Mouse (Mus musculus): ENCODE data around the gene Ankrd17.

Gene Ankrd17

DNA sequence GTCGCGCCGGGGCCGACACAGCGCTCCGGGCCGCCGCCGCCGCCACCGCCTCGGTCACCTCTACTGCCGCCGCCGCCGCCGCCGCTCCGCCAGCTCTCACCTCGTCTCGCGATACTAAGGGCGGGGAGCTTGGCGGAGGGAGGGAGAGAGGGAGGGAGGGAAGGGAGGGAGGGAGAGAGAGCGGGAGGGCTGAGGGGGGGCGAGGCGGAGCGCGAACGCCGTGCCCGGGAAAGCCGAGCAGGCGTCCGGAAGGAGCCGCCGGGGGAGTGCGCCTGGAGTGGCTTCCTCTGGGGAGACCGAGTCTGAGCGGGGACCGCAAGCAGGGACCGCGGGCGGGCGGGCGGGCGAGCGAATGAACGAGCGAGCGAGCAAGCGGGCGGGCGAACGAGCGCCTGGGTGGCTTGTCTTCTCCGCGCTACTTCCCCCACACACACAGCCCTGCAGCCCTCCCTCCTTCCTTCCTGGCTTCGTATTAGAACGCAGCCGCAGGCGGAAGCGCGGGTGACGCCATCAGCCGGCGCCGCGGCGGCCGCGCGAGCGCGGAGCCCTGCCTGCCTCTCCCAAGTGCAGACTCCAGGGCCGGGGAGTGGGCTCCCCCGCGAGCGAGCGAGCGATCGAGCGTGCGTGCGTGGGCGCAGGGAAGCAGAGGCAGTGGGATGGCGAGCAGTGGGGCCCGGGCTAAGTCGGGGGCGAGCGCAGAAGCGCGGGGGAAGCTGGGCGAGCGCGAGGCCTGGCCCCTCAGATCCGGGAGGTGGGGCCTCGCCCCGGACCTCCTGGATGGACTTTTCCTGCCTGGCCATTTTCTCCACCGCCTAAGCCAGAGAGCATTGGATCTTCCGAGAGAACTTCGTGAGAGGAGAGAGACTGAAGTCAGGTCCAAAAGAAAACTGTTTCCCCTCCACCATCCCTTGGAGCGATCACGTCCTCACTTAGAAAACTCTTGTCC lies at the start of gene Ankrd17:
Gene Ankrd17, minus strand, starts transcription at position 457 of the 946 bp plus-strand sequence.
- peak; percentile 93 for DNase-seq

DNA sequence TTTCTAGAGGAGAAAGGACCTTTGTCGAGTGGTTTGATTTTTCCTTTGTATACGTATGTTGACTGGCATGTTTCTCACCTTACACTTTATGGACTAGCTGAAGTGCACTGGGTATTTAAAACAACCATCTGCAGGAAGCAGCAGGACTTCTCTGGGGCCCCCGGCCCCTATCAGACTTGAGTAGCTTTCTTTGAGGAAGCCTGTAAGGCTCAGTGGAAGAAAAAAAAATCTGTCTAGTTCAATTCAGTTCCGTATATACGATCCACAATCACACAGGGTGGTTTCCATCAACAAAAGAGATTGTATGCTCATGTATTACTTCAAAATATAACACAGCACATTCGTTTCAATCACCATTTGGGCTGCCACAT lies 48.5 kb upstream of the Ankrd17 start:
- no peak for DNase-seq

- DNase-seq: no peak
Measured at GRCm38 (mm10) chr5:90414142-90414924, 48.0 kb upstream of the Ankrd17 start.

GRCm38 (mm10) chr5:90405210-90405609 lies 38.8 kb upstream of the Ankrd17 start:
- no peak for DNase-seq

GRCm38 (mm10) chr5:90396817-90397216 lies 30.4 kb upstream of the Ankrd17 start:
- no peak for DNase-seq

GRCm38 (mm10) chr5:90394322-90394721 lies 27.9 kb upstream of the Ankrd17 start:
- DNase-seq: no peak

DNA sequence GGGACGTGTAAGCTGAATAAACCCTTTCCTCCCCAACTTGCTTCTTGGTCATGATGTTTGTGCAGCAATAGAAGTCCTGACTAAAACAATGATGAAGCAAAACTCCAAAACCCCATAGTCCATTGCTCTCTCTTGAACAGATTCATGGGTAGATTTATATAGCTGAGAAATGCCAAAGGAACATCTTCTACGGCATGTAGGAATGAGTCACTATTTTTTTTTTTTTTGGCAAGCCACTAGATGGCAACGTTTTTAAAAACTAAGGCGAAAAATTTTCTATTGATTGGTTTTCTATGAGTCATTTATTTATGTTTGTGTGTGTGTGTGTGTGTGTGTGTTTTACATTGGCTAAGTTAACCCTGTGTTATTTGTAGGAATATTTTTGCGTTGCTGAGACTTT lies 27.4 kb upstream of the Ankrd17 start:
- DNase-seq: no peak

DNA sequence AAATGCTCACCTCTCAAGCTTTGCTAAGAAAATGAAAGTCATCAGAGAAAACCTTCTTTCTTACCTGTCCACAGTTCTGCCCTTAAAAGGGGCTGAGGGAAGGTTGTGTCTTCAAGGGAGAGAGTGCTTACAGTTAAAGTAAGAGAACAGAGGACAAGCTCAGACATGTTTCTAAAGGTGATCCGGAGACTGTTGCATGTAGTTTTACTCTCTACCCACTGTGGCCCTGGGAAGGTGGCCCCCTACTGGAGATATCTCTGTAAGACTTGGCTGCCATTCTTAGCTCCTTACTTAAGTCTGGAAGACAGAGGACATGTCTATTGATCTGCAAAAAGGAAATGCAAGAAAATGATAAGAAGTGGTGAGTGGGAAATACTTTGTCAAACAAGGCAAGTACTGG lies 16.7 kb upstream of the Ankrd17 start:
- DNase-seq: no peak

GRCm38 (mm10) chr5:90381458-90381857 lies 15.1 kb upstream of the Ankrd17 start:
- no peak for DNase-seq

GRCm38 (mm10) chr5:90373708-90374107 lies 7.3 kb upstream of the Ankrd17 start:
- no peak for DNase-seq

DNA sequence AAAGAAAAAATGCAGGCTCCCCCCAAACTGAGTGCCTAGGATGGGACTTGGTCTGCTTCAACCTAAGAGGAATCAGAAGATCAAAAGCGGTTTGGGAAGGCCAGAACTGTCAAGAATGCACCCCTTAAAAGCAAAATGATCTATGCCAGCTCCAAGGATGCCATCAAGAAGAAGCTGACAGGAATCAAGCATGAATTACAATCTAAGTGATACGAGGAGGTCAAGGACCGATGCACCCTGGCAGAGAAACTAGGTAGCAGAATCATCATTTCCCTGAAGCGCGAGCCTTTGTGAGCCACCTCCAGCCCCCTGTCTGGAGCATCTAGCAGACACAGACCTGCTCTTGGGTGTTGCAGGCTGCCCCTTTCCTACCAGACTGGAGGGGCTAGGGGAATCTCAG lies 4.0 kb upstream of the Ankrd17 start:
- no peak for DNase-seq

DNA sequence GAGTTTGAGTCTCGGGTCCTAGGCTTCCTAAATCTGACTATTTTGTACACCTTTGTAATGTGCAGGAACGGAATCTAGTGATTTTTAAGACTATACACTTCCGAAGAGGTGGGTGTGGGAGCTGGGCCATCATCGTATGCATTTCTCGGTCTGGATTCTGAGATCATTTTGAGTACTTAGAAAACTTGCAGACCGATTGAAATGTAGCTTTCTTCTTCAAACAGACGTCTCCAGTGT lies 608 bp upstream of the Ankrd17 start, which contains the start of gene Gm9958:
Gene Gm9958, plus strand, starts transcription at position 138 of the 237 bp plus-strand sequence.
- DNase-seq: peak; percentile 35

DNA sequence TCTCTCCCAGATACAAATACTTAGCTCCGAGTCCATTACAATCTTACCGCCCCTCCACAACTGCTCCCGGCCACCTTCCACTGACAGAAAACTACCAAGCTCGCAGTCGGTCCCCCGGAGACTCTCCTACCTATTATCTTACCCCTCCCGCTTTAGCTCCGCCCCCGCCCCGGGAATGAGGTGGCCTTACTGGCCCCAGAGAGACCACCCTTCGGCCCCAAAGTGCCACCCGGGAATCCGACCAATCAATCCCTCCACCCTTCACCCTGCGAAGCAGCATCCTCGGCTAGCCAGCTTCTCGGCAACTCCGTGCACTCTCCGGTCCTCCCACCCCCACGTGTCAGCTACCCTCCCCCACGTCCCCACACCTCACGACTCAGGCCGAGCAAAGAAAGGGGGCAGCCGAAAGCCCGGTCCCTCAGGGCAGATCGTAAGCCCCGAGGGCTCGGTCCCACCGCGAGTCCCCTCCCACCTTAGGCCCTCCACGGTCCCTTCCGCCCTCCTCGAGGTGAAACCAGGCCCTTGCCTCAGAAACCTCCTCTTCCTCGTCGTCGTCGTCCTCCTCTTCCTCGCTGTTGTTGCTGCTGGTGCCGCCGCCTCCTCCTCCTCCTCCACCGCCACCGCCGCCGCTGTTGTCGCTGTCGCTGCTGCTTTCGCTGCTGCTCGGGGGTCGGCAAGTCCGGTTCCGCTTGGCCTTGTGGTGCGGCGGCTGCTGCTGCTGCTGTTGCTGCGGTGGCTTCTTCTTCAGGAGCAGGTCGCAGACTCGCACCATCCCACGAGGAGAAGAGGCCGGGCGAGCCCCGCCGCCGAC lies 1.0 kb downstream of the Ankrd17 start:
- peak; percentile 75 for DNase-seq

DNA sequence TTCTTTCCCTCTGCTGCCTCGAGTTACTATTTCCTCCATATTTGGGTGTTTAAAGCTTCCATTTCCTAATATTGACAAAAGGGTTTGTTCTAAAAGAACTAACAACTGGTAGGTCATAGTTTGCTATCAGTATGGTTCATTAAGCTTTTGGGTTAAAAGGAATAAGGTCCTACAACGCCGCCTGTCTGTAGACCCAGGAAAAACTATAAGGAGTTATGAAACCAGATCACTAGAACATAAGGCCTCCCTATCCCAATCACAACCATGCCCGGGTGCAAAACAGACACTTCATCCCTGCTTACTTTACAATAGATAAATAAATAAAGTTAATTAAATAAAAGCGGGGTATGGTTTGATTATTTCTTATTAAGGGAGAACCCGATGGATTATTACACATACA lies 1.9 kb downstream of the Ankrd17 start:
- peak; percentile 56 for DNase-seq

- no peak for DNase-seq
Measured at GRCm38 (mm10) chr5:90355824-90356223, 10.6 kb downstream of the Ankrd17 start.

DNA sequence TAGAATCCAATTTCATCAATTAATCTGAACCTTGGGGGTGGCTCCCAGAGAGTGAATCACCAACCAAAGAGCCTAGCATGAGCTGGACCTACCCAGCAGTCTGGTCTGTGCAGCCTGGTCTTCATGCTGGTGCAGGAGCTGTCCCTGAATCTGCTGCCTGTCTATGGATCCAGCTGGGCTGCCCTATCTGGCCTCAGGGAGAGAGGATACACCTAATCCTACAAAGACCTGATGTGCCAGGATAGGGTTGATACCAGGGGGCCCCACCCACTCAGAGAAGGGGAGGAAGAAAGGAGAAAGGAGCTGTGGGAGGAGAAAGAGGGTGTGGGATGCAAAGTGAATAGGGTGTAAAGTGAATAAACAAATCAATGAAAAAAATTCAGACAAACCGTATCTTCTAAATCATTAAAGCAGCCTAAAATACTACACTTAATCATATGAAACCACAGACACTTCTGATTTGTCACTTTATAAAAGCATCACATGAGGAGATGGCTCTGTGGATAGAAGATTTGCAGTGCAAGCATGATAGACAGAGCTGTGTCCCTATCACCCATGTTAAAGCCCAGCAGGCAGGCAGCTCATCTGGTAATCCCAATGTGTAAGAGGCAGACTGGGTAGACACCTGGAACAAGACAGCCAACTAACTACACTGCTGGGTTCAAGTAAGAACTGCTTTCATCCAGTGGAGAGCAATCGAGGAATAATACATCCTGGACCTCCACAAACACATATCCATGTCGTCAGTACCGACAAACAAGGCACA lies 12.6 kb downstream of the Ankrd17 start:
- no peak for DNase-seq

- DNase-seq: no peak
Measured at GRCm38 (mm10) chr5:90346877-90347276, 19.5 kb downstream of the Ankrd17 start.

GRCm38 (mm10) chr5:90340847-90341246 lies 25.5 kb downstream of the Ankrd17 start:
- DNase-seq: no peak

DNA sequence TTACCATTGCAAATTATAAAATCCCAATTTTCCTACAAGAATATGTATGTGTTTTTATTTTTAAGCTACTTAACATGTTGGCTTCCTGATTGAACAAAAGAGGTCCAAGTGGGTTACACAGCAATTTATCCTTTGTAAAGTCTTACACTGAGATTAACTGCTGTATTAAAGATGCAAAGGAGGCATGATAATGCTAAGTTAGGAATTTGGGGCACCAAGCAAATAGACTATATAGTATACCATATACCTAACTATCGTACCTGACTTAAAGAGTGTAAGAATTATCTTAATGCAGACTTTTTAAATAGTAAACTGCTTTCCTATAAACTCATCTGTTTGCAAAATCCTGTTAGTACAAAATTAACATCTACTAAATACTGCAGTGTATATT lies 26.4 kb downstream of the Ankrd17 start:
- no peak for DNase-seq

DNA sequence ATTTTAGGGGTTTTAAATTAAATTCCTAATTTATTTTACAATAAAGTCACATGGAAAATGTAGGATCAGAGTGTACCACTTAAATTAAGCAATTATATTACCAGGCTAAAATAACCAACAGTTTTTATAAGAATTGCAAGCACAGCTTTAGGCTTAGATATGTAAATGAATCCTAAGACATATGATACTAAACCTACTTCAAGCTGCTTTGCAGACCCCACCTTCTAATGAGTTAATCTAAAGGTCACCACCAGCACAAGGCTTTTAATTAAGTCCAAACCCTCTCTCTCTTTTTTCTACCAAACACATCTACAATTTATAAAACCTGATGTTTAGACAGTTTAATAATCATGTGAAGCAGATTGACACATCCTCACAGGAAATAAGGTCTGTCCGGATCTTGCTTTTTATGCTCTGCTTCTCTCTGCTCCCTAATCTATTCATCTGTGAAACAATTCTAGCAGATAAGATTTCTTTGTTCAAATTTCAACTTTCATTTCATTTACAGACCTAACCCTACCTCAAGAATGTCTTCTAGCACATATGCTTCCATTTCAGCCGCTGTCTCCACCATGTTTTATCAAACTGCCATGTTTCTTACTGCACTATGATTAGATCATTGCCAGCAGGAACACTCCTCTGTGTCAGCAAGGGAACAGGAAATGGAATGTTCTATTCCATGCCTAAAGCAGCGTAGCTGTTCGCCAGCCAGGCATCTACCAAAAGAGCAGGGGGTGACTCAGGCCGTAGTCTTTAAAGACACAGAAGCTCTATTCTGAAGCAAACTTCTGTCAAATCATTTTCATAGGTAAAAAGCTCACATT lies 27.0 kb downstream of the Ankrd17 start:
- DNase-seq: peak; percentile 56

Data from cerebellum, adult 11-12 months (tissue).